Mouse (Mus musculus): ENCODE results near the gene Vmn2r91.
"Not testable (repeated sequence)": the region's sequence is repeated elsewhere in the genome, so short reads cannot be mapped to it uniquely, and the experiment has no call there.

Gene Vmn2r91

GRCm38 (mm10) chr17:18084716-18085115, at the start of gene Vmn2r91:
Gene Vmn2r91, plus strand, starts transcription at chr17:18085016.
- DNase-seq (ENCODE audit: low read depth): not testable (repeated sequence)

GRCm38 (mm10) chr17:18049124-18049523, 35.7 kb upstream of the Vmn2r91 start, which contains the start of gene Vmn2r124:
Gene Vmn2r124, plus strand, starts transcription at chr17:18049424.
- DNase-seq (ENCODE audit: low read depth): no peak

GRCm38 (mm10) chr17:18095626-18096025, 10.8 kb downstream of the Vmn2r91 start:
- not testable (repeated sequence) for DNase-seq (ENCODE audit: low read depth)

GRCm38 (mm10) chr17:18102265-18102664, 17.4 kb downstream of the Vmn2r91 start:
- not testable (repeated sequence) for DNase-seq (ENCODE audit: low read depth)

- DNase-seq (ENCODE audit: low read depth): not testable (repeated sequence)
These were observed 66.8 kb downstream of the Vmn2r91 start, which contains the start of gene Vmn2r92 for GRCm38 (mm10) chr17:18151587-18151986. Gene Vmn2r92, plus strand, starts transcription at chr17:18151887.

GRCm38 (mm10) chr17:18161194-18161593, 76.4 kb downstream of the Vmn2r91 start:
- DNase-seq (ENCODE audit: low read depth): not testable (repeated sequence)

Data from c-Kit-positive CD71-negative TER-119-negative erythroid progenitor cells, embryonic 14.5 days (primary cell).